Mouse (Mus musculus) kidney, postnatal 25 days (tissue): Measurements from ENCODE around the gene Ccdc30.

ENCODE experiments used
- DNase-seq, 2 experiments: peaks; one replicate each; pipeline ENCODE4 v3.0.0; 2021; ENCODE audit warnings: mixed read lengths in 2 of 2

Gene Ccdc30

GRCm38 (mm10) chr4:119412791-119413190 lies 2.5 kb downstream of the Ccdc30 start:
- peak in 1 of 2 experiments; percentile 15 for DNase-seq

- DNase-seq, result peak in 1 of 2 experiments; percentile 27
Observed at GRCm38 (mm10) chr4:119411877-119412650, 3.3 kb downstream of the Ccdc30 start.

GRCm38 (mm10) chr4:119403431-119403830 lies 11.9 kb downstream of the Ccdc30 start:
- DNase-seq, result peak in 1 of 2 experiments; percentile 2

- no peak for DNase-seq
Observed at GRCm38 (mm10) chr4:119400896-119401295, 14.4 kb downstream of the Ccdc30 start.

DNA sequence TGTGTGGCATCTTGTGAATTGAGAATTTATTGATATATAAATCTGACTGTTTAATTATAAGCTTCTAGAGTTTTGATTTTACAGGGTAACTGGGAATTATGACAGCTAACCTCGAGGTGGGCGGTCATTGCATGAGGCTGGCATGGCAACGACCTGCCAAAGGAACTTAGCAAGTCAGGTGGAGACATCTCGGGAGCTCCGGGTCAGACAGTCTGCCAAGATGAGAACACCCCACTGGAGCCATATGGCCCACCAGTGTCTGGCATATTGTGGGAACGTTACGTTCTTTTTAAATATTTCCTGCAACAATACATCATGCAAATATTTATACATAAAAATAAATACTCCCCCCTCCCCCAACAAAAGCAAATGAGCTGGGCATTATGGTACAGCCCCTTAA lies 16.6 kb downstream of the Ccdc30 start:
- DNase-seq, result no peak

GRCm38 (mm10) chr4:119390369-119390768 lies 25.0 kb downstream of the Ccdc30 start:
- DNase-seq, result peak in 1 of 2 experiments; percentile 23

DNA sequence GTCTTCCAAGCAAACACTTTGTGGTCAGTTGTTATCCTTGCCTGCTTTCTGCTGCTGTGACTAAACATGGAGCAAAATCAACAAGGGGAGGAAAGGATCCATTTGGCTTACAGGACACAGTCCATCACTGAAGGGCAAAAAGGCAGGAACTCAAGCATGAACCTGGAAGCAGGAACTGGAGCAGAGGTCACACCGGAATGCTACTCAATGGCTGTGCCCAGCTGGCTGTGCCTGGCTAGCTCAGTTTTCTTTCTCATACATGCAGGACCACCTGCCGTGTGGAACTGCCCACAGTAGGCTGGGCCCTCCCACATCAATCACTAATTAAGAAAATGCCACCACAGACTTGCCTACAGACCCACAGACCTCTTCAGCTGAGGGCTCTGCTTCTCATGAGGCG lies 26.1 kb downstream of the Ccdc30 start:
- DNase-seq, result peak; percentile 55 to 80

- peak; percentile 24 to 49 for DNase-seq
Observed at GRCm38 (mm10) chr4:119381471-119382190, 33.7 kb downstream of the Ccdc30 start.

DNA sequence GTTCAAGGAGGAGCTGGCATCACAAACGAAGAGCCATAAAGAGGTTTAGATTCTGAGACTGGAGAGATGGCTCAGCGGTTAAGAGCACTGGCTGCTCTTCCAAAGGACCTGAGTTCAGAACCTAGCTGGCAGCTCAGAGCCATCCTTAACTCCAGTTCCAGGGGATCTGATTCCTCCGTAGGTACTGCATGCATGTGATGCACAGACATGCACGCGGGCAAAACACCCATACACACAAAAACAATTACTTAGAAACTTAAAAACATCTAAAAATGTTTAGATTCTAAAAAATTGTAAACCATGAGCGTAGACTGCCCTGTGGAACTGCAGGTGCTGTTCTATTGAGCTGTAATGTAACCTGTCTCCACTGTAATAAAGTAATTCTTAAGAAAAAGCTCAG lies 45.9 kb downstream of the Ccdc30 start:
- no peak for DNase-seq

DNA sequence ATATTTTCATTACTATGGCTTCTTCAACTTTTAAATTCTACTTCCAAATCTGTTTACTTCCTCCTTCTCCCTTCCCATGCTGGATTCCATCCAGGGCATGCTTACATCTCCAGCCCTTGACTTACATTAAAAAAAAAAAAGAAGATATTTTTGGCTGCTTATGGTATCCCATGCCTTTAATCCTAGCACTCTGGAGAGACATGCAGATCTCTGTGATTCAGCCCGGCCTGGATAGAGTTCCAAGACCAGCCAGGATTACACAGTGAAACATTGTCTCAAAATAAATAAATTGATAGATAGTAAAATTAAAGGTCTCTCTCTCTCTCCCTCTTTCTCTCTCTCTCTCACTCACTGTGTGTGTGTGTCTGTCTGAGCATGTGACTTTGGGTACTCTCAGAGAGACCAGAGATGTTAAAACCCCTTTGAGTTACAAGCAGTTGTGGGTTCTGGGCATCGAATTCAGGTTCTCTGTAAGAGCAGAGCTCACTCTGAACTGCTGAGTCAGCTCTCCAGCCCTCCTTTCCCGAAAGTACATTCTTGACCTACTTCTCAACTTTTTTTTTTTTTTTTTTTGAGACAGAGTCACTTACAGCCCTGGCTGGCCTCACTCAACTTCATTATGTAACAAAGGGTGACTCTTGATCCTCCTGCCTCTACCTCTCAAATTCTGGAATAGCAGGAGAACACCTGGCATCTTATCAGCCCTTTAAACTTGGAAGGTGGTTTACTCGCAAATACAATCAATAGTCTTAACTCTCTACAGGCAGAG lies 48.4 kb downstream of the Ccdc30 start:
- DNase-seq, result peak; percentile 34 to 54

- DNase-seq, result no peak
Observed at GRCm38 (mm10) chr4:119362231-119362630, 53.1 kb downstream of the Ccdc30 start.

DNA sequence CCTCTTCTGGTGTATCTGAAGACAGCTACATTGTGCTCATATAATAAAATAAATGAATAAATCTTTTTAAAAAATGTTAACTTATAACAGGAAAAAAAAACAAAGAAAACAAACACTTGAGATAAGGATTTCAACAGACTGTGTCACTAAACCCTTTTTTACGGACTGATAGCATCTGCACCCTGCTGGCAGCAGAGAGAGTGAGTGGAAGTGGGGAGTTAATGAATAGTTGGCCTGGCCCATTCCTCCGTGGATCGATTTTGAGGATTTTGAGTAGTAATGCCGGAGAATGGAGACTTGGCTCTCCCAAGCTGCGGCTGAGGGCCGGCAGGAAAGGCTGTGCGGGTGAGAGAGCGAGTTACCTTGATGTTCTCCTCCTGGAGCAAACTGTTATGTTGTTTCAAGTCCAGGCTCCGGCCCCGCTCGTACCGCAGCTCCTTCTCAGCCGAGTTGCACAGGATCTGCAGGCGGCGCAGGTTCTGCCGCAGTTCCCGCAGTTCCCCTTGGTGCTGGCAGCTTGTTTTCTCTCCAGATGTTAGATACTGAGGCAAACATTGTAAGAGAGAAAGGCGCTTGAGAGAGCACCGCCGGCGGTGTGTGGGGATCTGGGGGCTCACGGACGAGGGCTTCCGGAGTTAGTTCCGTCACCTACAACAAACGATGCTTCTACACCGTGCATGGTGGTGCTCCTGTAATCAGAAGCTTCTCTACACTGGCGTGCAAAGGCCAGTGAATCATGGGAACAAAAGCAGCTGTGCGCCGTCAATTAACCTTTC lies 55.9 kb downstream of the Ccdc30 start:
- peak in 1 of 2 experiments; percentile 14 for DNase-seq

- DNase-seq, result no peak
Observed at GRCm38 (mm10) chr4:119345508-119345907, 69.8 kb downstream of the Ccdc30 start.

- peak; percentile 33 to 48 for DNase-seq
Observed at GRCm38 (mm10) chr4:119338861-119339361, 76.4 kb downstream of the Ccdc30 start.

GRCm38 (mm10) chr4:119338422-119338821 lies 76.9 kb downstream of the Ccdc30 start:
- no peak for DNase-seq

- DNase-seq, result no peak
Observed at GRCm38 (mm10) chr4:119333487-119333886, 81.8 kb downstream of the Ccdc30 start.

GRCm38 (mm10) chr4:119320896-119321550 lies 94.3 kb downstream of the Ccdc30 start:
- no peak for DNase-seq

GRCm38 (mm10) chr4:119320131-119320830 lies 95.0 kb downstream of the Ccdc30 start, which contains the start of gene Ppih:
Gene Ppih, minus strand, starts transcription at chr4:119320546.
- DNase-seq, result peak; percentile 97

GRCm38 (mm10) chr4:119313756-119314155 lies 101.6 kb downstream of the Ccdc30 start:
- no peak for DNase-seq

DNA sequence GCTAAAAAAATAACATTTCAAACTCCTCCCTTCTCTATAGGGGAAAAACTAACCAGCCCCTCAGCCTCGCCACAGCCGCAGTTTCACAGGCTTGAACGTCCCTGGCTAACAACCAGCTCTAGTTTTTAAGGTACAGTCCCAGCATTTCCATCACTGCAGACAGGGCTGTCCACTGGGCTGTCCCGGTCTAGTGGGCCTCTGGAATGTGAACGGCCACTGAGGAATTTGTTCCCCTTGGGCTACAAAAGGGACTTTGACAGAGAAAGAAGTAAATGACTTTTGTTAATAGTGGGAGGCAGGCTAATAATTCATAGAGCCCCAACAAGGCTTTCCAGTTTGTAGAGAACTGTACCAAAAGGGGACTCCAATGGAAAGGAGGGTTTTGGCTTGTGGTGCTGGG lies 109.9 kb downstream of the Ccdc30 start:
- DNase-seq, result peak; percentile 72 to 85

DNA sequence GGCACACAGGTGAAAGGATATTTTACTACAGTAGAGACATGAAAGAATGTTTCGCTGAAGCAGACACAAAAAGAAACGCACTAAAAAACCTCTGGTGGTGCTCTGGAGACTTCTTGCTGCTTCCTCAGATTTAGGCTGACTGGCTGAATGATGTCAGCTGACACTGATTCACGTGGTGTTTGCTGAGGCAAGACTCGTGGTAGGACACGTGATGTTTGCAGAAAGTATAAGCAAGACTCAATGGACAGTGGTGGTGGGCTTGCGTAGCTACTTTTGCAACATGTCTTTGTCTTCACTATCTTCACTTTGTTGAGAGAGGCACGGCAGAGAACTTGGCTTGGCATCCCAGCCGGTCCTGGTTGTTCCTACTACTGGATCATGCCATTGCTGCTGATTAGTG lies 112.0 kb downstream of the Ccdc30 start:
- peak in 1 of 2 experiments; percentile 30 for DNase-seq
